Mouse (Mus musculus): ENCODE measurements around the gene Ifrd1. TPM values are rescaled to one million over a fixed set of nuclear protein-coding genes. Genes with fewer than 3 reads are reported as not detected.
"Not testable (repeated sequence)": the region's sequence is repeated elsewhere in the genome, so short reads cannot be mapped to it uniquely, and the experiment has no call there.

Gene Ifrd1
- total RNA-seq (2021): 100 to 1,000 TPM; 112 to 114 TPM

DNA sequence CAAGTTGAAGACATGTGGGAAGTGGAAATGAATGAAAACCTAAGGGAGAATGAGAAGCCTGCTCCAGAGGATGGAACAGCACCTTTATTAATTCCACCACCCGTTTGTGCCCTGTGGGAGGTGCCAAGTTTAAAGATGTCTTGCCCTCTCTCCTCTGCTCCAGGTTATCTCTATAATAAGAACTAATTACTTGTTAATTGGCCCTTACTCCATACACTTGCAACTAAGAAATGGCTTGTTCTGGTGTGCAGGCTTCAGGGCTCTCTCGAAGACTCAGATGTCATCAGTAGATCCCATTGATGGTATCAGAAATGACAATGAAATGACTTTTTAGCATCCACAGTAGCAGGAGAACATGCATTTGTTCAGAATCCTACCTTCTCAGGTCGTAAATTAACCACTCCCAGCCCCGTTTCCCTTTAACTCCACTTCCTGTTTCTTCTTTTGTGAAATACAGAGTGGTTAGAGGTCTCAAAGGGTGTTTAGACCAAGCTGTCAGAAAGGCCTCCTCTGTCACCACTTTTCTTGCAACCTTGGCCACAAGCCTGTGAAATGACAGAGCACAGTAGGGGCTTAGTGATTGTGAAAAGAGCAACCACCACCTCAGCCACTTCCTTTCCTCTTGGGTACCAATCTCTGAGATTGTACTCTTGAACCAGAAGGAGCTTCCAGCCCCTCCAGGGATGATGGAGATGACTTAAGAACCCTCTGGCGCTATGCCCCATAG lies at the start of gene Ifrd1:
Gene Ifrd1, minus strand, starts transcription at position 51 of the 727 bp plus-strand sequence.
- intact Hi-C loops (cut with DNase I): no loop called here
- no peak for DNase-seq (ENCODE audit: low spot score in 2 of 2)

DNA sequence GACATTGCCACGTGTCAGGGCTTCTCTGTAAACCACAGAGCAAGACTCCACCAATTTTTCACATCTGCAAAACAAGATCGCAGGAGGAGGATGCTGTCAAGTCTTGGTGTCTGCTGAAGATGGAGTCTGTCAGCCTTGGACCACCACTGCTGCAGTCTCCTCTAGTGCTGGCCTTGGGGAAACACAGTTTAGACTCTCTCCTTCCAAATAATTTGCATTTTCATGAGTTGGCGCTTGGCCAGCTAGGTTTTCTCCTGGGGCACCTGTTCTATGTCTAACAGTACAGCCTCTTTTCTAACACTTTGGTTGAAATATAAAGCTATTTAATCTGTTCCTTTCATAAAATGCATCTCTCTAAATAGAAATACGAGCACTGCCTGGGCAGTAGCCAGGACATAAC lies 38.2 kb upstream of the Ifrd1 start:
- intact Hi-C loops (cut with DNase I): no loop called here
- no peak for DNase-seq (ENCODE audit: low spot score in 2 of 2)

DNA sequence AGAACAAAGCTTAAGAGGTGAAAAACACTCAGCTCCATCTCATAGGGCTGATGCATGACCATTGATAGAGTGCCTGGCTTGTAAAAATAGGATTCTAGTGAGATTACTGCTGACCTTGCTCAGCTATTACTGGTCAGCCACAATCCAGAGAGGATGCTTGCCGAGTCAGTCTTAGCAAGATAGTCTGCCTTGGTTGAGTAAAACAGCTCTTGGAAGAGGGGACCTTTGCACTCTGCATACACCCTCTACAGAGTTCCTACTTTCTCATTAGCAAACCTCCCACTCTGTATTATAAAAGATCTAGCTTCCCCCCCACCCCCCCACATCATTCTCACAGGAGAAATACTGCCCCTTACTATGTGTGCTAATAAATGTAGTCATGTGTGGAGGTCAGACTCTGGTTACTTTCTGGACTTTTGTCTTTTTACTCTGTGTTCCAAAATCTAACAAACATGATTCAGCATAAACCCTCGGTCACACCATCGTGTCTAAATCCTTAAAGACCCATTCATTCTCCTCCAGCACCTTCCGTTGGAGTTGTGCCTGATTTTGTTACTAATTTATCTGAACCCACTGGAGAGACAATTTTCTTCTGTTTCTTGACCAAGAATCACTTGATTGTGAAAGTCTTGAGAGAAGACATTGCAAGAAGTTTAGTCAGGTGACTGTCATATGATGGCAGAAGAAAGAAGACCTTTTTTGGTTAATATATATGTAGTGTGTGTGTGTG lies 32.5 kb upstream of the Ifrd1 start:
- no peak for DNase-seq (ENCODE audit: low spot score in 2 of 2)

DNA sequence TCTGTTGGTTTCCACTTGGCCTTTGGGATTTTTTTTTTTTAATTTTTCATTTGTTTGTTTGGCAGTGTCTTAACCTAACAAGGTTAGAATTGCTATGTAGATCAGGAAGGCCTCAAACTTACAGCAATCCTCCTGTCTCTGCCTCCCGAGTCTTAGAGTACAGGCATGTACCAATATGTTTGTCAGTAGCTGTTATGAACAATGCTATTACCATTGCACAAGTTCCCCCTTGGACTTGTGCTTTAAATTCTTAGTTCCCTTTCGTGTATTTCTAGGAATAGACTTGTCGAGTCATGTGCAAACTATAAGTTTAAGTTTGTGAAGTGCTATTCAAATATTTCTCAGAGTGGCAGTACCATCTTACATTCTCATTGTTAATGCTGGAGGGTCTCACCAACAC lies 29.3 kb upstream of the Ifrd1 start:
- intact Hi-C loops (cut with DNase I): no loop called here
- DNase-seq (ENCODE audit: low spot score in 2 of 2): no peak

More for the DNA sequence above, 32.5 kb upstream of the Ifrd1 start:
- intact Hi-C loops (cut with DNase I): no loop called here

DNA sequence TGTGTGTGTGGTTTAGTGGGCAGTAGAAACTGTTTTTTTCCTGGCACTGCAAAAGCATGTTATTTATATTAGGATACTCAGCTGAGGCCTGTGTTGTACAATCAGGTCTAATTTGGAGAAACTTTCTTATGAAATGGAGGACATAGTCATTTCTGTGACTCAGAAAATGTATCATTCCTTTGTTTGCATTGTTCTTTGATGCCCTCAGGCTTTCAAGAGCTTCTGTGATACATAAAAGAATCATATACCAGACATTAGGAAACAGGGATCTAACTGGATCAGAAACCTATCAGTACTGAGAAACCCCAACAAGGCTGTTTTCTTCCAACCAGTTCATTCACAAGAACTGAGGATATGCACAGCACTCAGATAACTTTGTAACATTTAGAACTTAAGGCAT lies 26.6 kb upstream of the Ifrd1 start:
- intact Hi-C loops (cut with DNase I): no loop called here
- no peak for DNase-seq (ENCODE audit: low spot score in 2 of 2)

DNA sequence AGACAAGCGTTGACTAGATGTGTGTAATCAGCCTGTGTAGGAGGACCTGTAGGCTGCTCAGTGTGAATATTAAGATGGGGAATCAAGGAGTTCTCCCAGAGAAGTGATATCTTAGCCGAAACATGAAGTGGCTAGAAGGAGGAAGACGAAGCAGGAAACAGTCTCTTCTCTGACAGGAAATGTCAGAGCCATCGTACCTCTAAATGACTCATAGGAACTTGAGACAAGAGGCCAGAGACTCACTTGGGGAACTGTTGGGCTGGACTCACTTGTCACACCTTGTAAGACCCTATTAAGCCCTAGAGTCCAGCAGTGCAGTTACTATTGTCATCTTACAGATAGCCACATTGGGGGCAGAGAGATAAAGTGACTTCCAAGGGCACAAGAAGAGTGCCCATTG lies 25.0 kb upstream of the Ifrd1 start:
- intact Hi-C loops (cut with DNase I): no loop called here
- no peak for DNase-seq (ENCODE audit: low spot score in 2 of 2)

DNA sequence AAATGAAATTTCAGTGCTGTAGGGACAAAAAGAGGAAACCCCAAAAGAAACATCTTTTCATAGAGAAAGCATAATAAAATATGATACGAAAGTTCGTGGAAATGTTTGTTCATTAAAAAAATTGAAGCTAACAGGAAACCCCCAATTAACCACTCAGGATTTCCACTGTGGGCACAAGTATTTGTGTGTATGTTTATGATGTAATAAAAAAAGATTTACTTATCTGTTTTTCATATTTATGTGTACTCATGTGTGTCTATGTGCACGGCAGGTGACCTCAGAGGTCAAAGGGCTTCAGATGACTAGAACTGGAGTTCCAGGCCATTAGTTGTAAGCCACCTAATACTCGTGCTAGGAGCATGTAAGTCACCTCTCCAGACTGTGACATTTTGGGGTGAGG lies 24.4 kb upstream of the Ifrd1 start:
- no peak for DNase-seq (ENCODE audit: low spot score in 2 of 2)
- intact Hi-C loops (cut with DNase I): no loop called here

DNA sequence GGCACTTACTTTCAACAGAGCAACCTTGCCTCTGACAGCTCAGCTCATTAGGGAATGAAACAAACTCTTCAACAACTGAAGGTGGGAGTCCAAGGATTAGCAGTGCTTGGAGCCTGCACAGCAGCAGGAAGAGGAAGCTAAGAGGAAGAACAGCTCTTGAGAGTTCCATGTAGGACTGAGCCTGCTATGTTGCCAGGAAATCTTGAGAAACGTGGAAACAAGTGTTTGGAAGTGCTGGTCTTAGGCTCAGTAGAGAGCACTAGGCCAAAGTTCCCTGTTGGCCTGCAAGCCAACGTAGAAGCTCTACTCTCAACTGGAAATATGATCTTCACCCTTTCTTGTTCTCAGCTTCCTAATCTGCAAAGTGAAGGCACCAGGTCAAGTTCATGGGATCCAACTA lies 20.0 kb upstream of the Ifrd1 start:
- intact Hi-C loops (cut with DNase I): no loop called here
- no peak for DNase-seq (ENCODE audit: low spot score in 2 of 2)

DNA sequence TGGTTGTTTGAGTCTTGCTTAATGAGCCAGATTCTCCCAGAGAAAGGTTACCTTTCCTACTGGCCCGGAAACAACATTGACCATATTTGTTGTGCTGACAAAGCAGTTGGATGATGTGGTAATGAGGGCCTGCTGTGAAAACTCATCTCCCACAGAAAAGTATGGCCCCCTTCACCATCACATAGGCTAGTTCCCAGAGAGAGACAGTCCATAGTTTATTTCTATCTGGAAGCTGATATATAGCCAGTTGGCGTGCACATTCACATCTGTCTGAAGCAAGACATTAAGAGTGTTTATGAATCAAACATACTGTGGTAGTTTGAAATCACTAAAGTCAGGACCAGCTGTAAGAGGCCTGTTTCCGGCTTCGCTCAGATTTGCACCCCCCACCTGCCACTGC lies 15.4 kb upstream of the Ifrd1 start:
- DNase-seq (ENCODE audit: low spot score in 2 of 2): no peak
- intact Hi-C loops (cut with DNase I): loop anchor here (5.0 kb wide), 1 partner anchor 169 kb away; no protein-coding TSS in a partner anchor

DNA sequence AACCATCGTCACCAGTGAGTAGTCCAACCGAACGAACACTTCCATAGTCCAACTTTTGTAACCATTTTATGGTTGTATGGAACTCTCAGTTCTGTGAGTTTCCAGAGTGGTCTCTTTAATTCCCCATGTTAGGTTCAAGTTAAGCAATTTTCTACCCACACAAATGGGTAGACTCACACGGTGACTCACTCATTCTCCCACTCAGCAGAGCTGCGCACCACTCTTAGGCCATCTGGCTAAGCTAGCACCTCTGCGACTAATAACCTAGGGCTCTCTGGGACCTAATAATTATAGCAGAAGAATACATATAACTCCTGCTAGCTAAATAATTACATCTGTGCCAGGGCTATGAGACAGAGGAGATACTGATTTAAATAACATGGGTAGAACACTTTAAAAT lies 14.7 kb upstream of the Ifrd1 start:
- DNase-seq (ENCODE audit: low spot score in 2 of 2): peak; percentile 26 to 44
- intact Hi-C loops (cut with DNase I): loop anchor here (5.0 kb wide), 1 partner anchor 169 kb away; no protein-coding TSS in a partner anchor

DNA sequence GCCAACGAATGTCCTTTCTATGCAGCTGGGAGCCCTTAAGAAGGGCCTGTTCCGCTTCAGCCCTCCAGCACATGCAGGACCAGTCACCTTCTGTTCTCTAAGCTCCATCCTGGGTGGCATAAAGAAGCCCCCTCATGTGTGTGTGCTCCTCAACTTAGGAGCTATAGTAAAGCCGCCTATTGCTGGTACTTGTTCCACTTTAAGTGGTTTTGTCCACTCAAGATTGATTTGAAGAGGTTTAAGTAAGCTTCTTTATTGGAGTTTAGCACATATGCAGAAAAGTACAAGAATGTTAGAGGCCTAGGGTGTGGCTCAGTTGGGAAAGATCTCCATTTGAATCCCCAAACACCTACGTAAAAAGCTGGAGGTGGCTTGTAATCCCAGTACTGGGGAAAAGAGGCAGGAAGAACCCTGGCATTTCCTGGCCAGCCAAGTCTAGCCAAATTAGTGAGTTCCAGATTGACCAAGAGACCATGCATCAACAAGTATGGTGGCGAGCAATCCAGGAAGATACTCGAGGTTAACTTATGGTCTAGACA lies 10.2 kb upstream of the Ifrd1 start:
- intact Hi-C loops (cut with DNase I): loop anchor here (5.0 kb wide), 2 partner anchors 424 to 564 kb away; no protein-coding TSS in a partner anchor
- DNase-seq (ENCODE audit: low spot score in 2 of 2): no peak

DNA sequence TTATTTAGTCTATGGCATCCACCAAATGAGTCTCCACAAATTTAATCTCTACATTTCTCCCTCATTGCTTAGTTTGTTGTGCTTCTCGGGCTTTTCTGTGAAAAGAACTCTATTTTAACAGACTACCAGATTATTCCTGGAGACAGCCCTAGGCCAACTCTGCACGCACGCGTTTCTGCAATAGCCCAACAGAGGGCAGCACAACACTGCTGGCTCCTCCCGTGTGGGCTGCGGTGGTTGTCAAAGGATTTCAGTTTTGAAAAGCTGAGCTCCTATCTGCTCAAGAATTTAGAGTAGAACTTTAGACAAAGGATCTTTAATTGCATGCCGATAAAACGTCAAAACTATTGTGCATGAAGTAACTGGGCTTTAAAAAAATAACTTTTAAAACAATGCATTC lies 8.9 kb upstream of the Ifrd1 start:
- DNase-seq (ENCODE audit: low spot score in 2 of 2): peak; percentile 77 to 83
- intact Hi-C loops (cut with DNase I): loop anchor here (2.0 to 5.0 kb wide), 3 partner anchors 190 to 565 kb away; no protein-coding TSS in a partner anchor

DNA sequence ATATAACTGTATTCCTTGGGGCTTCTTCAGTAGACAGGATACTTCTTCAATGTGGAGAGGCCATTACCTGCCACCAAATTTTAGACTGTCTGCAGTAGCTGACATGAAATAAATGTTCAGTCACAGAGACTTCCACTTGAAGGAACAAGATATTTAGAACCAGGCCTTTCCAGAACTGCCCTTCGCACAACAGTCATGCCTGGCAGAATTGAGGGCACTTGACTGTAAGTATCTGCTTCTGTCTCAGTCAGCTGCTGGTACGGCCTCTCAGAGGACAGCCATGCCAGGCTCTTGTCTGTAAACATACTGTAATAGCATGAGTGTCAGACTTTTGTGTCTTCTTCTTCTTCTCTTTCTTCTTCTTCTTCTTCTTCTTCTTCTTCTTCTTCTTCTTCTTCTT lies 8.2 kb upstream of the Ifrd1 start:
- no peak for DNase-seq (ENCODE audit: low spot score in 2 of 2)
- intact Hi-C loops (cut with DNase I): loop anchor here (2.0 to 5.0 kb wide), 3 partner anchors 190 to 566 kb away; no protein-coding TSS in a partner anchor

DNA sequence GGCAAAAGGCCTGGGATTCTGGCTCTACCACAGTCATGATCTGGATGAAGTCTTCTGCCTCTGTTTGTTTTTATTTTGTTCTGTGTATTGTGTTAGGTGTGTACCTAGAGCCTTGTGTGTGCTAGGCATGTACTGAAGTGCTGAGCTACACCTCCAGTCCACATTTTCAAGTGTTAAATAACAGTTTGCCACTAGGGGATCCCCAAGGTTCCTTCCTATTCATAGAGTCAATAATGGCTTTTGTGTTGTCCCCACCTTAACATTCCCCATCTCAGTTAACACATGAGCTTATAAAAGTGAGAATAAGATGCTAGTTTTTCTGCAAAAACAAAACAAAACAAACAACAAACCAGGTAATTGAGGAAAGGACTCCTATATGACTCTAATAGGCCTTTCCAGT lies 7.7 kb upstream of the Ifrd1 start:
- DNase-seq (ENCODE audit: low spot score in 2 of 2): no peak
- intact Hi-C loops (cut with DNase I): loop anchor here (2.0 to 5.0 kb wide), 3 partner anchors 191 to 566 kb away; no protein-coding TSS in a partner anchor

DNA sequence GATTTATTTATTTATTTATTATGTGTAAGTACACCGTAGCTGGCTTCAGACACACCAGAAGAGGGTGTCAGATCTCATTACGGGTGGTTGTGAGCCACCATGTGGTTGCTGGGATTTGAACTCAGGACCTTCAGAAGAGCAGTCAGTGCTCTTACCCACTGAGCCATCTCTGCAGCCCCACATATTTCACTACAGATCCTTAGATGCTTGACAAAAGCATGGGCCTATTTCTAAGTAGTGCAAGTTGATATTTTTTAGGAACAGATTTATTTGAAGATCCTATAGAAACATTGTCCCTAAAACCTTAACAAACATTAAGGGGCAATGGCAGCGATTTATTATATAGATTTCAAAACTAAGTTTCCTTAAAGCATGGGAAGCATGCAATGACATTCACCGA lies 7.0 kb upstream of the Ifrd1 start:
- not testable (repeated sequence) for DNase-seq (ENCODE audit: low spot score in 2 of 2)

DNA sequence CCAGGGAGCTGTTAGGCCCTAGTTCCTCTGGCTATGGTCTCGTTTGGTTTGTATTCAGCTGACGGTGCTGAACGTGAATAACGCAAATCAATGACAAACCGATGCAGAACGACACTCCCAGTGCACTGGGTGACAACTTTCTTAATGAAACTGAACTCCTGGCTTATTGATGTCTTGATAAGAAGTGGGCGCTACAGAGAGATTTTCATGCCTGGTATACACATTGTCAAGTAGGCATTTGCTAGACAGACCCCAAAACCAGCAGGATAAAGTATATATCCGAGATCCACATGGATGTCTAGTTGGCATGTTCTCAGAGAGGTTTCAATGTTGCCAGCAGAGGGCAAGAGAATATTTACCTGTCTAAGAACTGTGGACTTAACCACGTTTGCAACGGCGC lies 6.4 kb upstream of the Ifrd1 start:
- no peak for DNase-seq (ENCODE audit: low spot score in 2 of 2)
- intact Hi-C loops (cut with DNase I): loop anchor here (5.0 kb wide), 2 partner anchors 428 to 568 kb away; no protein-coding TSS in a partner anchor

More for the DNA sequence above, 7.0 kb upstream of the Ifrd1 start:
- intact Hi-C loops (cut with DNase I): loop anchor here (5.0 kb wide), 2 partner anchors 427 to 567 kb away; no protein-coding TSS in a partner anchor

DNA sequence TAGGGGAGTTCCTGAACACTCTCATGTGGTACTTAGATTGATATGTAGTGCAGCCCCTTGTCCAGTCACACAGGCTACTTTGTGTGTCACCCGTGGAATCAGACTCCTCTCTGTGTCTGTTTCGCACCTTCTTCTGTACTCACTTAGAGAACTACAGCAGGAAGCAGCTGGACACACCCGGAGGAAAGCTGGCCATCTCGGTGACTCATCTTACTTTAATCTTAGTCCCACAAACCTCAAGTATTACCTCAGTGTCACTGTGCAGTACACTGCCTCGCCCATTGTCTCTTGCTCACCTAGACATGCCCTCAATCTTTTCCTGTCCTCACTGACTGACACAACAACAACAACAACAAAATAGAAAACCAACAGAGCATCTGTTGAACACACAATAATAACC lies 4.9 kb upstream of the Ifrd1 start:
- intact Hi-C loops (cut with DNase I): no loop called here
- DNase-seq (ENCODE audit: low spot score in 2 of 2): no peak

DNA sequence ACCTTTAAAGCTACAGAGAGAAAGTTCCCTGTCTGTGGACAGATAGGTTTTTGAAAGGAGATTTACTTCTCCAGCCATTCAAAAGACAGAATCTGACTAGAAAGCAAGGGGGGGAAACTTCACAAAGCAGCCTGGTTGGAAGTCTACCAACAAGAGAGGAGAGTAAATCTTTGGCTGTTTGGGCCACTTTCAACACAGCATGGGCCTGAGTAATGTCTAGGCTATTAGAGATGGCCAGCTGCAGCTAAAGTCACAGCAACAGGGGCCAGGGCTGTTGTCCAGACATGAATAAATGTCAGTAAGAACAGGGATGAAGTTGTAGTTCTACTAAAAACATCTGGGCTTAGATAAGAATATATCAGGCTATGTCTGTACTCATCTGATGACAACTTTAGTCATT lies 2.0 kb upstream of the Ifrd1 start:
- intact Hi-C loops (cut with DNase I): no loop called here
- no peak for DNase-seq (ENCODE audit: low spot score in 2 of 2)

DNA sequence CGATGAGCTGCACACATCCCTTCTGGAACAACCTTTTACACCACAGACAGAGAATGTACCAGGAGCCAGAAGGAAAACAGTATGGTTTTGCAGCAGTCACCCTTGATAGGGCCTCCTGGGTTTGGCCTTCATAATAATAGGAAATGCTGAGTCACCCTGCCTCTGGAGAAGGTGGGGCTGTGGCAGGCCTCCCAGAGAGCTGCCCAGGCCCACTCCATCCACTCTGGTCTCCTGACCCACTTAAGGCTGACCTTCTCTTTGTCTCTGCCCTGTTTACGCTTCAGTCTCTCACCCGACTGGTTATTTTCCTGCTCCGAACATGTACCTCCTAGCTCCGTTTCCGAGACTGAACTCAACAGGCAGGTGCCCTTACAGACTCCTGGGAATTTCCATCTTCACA lies 328 bp downstream of the Ifrd1 start:
- intact Hi-C loops (cut with DNase I): no loop called here
- no peak for DNase-seq (ENCODE audit: low spot score in 2 of 2)

DNA sequence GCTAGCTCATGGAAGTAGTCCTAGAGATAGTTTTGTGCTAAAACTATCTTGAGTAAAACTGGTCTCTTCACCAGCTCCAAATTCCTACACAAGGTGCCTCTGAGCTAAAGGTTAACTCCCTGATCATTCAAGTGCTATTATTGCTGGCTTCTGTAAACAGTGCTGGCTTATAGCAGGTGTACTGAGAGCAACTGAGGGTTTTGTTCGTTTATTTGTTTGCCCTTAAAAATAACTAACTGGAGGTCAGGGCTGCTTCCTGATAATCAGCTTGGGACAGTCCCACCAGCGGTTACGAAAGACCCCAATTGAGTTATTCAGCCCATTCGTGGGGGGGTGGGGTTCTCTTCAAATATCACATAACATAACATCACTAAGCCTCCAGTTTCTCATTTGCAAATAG lies 920 bp downstream of the Ifrd1 start:
- intact Hi-C loops (cut with DNase I): no loop called here
- DNase-seq (ENCODE audit: low spot score in 2 of 2): no peak

All from left cerebral cortex, postnatal 36 days (tissue).